Mouse (Mus musculus) right cerebral cortex, postnatal 36 days (tissue): Measurements from ENCODE around the gene Slc16a10.

Source experiments
- DNase-seq, 2 experiments: peaks; one replicate each; pipeline ENCODE4 v3.0.0; 2022; ENCODE audit warnings: low spot score in 2 of 2, mixed read lengths in 1 of 2

The Slc16a10 gene

GRCm38 (mm10) chr10:40149584-40150145 is 7.6 kb upstream of the Slc16a10 start:
- DNase-seq = no peak

DNA sequence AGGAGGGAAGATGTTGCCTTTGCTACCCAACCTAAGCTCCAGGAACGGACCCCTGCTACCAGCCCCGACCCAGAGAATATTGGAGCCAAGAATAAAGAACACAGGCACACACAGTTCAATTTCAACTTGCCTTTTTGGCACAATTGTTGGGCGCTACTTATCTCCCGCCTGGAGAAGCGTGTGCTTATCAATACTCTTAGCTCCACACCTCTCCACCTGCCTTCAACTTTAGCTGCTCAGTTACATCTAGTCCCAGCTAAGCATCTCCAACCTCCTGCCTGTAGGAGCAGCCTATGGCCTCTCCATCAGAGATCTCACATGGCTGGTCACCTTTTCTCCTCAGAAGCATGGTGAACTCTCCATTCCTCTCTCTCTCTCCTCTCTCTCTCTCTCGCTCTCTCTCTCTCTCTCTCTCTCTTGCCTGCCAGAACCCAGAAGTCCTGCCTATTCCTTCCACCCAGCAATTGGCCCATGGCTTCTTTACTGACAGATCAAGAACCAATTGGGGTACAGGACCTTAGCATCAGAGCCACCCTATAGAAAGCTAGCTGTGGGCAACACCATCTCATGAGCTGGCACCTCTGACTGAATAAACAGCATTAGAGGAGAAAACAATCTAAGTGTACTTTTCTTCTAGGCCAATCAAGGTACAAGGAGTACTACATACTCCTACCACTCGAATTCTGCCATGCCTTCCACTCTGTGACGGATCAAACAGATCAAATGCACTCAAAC is 5.4 kb upstream of the Slc16a10 start:
- no peak for DNase-seq

DNA sequence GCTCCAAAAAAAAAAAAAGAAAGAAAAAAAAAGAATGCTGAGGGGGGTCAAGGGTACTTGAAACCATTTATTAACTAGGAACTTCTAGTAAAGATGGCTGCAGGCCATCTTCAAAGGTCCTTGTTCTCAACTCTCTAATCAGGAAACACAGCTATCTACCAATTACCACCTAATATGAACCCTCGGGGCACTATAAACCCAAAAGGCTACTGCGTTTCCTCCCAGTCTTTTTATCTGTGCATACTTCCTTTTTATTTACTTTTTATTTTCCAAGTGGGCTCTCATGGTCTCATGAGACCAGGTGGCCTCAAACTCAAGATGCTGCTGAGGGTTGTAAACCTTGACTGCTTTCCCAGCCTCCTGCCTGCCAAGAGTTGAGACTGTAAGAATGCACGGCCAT is 4.4 kb upstream of the Slc16a10 start:
- DNase-seq = no peak

- no peak for DNase-seq
Measured at GRCm38 (mm10) chr10:40144815-40145214, 2.8 kb upstream of the Slc16a10 start.

- DNase-seq = peak in 1 of 2 experiments; percentile 6
Measured at GRCm38 (mm10) chr10:40141016-40141851, 824 bp downstream of the Slc16a10 start.

DNA sequence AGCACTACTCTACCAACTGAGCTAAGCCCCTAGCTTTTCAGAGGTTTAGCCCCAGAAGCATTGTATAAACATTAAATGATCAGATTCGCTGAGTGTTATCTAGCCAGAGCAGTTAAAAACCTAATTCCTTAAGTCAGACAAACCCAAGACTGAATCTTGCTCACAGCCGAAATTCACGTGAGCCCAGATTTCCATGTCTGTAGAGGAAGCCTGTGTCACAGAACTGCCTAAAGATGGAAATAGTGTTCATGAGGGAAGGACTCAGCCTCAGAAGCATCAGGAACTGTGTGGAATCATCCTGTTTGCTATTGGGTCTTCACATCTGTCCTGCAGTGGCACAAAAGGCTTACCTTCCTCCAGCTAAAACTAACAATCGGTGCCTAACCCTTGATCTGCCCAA is 2.4 kb downstream of the Slc16a10 start:
- no peak for DNase-seq

DNA sequence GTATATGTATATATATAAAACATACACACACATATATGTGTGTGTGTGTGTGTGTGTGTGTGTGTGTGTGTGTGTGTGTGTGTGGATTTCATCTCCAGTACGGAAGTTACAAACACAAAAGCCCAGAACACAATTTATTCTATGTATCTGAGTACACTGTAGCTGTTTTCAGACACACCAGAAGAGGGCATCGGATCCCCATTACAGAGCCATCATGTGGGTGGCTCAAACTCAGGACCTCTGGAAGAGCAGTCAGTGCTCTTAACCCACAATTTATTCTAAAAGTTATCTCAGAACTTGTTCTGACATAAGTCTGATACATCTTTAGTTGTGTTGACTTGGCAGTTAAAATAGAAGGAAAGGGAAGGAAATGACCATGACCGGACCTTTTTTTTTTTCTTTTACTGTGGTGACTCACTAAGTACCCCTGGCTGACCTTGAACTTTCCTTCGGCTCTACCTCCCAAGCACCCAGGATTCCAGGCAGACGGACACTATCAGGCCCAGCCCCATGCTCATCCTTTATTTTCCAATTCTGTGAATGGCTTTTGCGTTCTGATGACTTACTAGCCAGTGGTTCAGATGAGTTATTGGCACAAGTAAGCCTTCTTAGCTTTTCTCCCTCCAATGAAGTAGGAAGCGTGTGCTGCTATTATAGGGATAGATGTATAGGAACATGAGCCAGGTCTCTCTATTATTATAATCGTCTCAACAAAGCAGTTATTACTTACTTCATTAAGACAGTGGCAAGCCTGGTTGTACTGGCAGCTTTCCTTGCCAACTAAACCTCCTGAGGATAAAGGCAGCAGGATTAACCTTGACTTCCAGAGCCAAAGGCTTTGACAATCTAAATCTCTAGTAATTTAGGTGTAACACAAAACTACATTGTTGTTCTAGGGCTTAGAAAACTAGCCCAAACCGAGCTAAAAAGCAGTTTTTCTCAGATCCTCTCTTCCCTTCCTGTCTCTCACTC is 6.0 kb downstream of the Slc16a10 start:
- no peak for DNase-seq

- no peak for DNase-seq
Measured at GRCm38 (mm10) chr10:40134906-40135305, 7.2 kb downstream of the Slc16a10 start.

- DNase-seq = no peak
Measured at GRCm38 (mm10) chr10:40133636-40134035, 8.4 kb downstream of the Slc16a10 start.

- no peak for DNase-seq
Measured at GRCm38 (mm10) chr10:40131690-40132418, 10.2 kb downstream of the Slc16a10 start.

- DNase-seq = no peak
Measured at GRCm38 (mm10) chr10:40130126-40130525, 11.9 kb downstream of the Slc16a10 start.

GRCm38 (mm10) chr10:40129134-40129533 is 12.9 kb downstream of the Slc16a10 start:
- no peak for DNase-seq

GRCm38 (mm10) chr10:40128497-40128896 is 13.6 kb downstream of the Slc16a10 start:
- DNase-seq = peak; percentile 45 to 58

DNA sequence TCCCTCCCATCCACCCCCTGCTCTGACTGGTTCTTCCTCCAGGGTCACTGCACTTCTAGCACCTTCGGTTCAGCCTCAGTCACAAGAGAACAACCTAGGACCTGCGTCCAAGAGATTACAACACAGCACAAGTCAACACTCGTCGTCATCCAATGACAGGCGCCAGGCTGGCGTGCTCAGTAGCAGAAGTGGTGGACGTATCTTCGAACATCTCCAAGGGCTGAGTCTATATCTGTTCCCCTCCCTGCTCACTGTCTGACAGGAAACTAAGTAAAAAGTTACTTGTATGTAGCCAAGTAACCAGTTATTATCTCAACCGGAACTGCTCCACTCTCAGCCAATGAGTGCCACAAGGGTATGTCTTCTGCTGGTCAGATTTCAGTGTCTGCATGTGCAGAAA is 16.9 kb downstream of the Slc16a10 start:
- DNase-seq = no peak

GRCm38 (mm10) chr10:40124570-40124969 is 17.5 kb downstream of the Slc16a10 start:
- no peak for DNase-seq

DNA sequence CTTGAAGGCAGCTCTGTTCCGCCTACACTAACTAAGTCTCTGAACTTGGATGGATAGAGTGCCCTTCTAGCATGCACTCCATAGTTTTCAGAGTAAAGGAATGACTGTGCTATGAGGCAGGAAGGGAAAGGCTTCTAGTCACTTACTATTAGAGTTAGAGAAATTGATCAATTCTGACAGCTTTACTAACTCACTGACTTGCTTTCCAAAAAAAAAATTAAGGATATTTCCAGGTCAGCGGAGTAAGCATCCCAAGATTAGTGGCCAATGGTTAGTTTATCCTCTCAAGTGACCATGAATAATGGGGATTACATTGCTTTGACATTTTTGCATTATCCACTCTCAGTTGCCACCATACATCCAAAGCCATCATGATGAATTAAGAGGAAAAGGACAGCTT is 18.0 kb downstream of the Slc16a10 start:
- DNase-seq = no peak

GRCm38 (mm10) chr10:40119466-40119865 is 22.6 kb downstream of the Slc16a10 start:
- DNase-seq = no peak

GRCm38 (mm10) chr10:40118743-40119387 is 23.2 kb downstream of the Slc16a10 start:
- DNase-seq = no peak

- DNase-seq = no peak
Measured at GRCm38 (mm10) chr10:40113517-40114085, 28.5 kb downstream of the Slc16a10 start.

- no peak for DNase-seq
Measured at GRCm38 (mm10) chr10:40112256-40112655, 29.8 kb downstream of the Slc16a10 start.
